ENCODE assay signal across 19 mouse cellular contexts in the genomic region with DNA sequence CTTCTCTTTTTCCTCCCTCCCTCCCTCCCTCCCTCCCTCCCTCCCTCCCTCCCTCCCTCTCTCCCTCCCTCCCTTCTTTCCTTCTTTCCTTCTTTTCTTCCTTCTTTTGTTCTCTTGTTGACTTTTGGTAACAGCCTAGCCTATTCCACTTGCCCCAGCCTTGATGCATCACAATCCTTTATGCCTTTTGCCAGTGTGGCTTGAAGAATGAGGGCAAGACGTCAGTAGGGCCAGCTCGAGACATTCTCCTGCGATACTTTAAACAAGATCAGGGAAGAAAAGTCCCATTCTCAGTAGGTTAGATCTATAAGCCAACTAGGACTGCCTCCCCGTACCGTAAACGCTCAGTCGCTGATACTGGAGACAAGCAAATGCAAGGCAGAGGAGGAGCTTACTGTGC. TPM values are rescaled to one million over a fixed set of nuclear protein-coding genes. Genes with fewer than 3 reads are reported as not detected.
DNase-seq lines count a peak whose midpoint lies in the region; ATAC-seq lines count a peak whose summit lies in the region.
"Had no signal": no experiment of that assay in that cellular context is flagged by ENCODE, and none has a peak within 500 bp of the region (broad histone marks: within the 10 kb centered on the region; RNA-seq: fewer than 3 reads in every experiment).

No protein-coding gene starts in this region.

- no peaks in the 10 kb centered on the region for H3K36me3 ChIP-seq in midbrain, embryonic 11.5 days (ENCODE audit: control insufficient read depth, insufficient read depth, low read length)
- H3K36me3 ChIP-seq in midbrain, embryonic 15.5 days (replicated peaks) = no peaks in the 10 kb centered on the region
- H3K36me3 ChIP-seq: G1E had no signal

- no peak for ATAC-seq in midbrain, embryonic 11.5 days (ENCODE audit: low FRiP score)
- ATAC-seq in midbrain, embryonic 15.5 days (replicated peaks) = no peak
- ATAC-seq: activated CD4-positive, CD25-positive, alpha-beta regulatory T cell, adult 4 months; CD4-positive, CD25-positive, alpha-beta regulatory T cell, adult 4 months; Patski had no signal

- H3K9me3 ChIP-seq in midbrain, embryonic 11.5 days (ENCODE audit: control insufficient read depth, low read length) = no peaks in the 10 kb centered on the region
- H3K9me3 ChIP-seq in midbrain, embryonic 15.5 days = no peaks in the 10 kb centered on the region
- H3K9me3 ChIP-seq: G1E had no signal

- no peaks in the 10 kb centered on the region for H3K27me3 ChIP-seq in midbrain, embryonic 11.5 days (ENCODE audit: control insufficient read depth, insufficient read depth, low read length)
- no peaks in the 10 kb centered on the region for H3K27me3 ChIP-seq in midbrain, embryonic 15.5 days (replicated peaks)
- H3K27me3 ChIP-seq: CH12.LX had no signal

- H3K4me1 ChIP-seq in midbrain, embryonic 11.5 days (ENCODE audit: control insufficient read depth, insufficient read depth, low read length) = no peaks in the 10 kb centered on the region
- no peaks in the 10 kb centered on the region for H3K4me1 ChIP-seq in midbrain, embryonic 15.5 days

- H3K4me3 ChIP-seq in midbrain, embryonic 11.5 days (ENCODE audit: low read depth, low read length) = no peak overlapping the region
- no peak overlapping the region for H3K4me3 ChIP-seq in midbrain, embryonic 15.5 days

- DNase-seq in heart, adult 11 months = peak; percentile 68
- DNase-seq in heart, postnatal 4 days = no peak
- DNase-seq in midbrain, embryonic 11.5 days (ENCODE audit: low spot score, missing footprints) = peak; percentile 56
- DNase-seq: adrenal gland, adult 2 months; adrenal gland, adult 8-10 months; adrenal gland, postnatal 10 days; adrenal gland, postnatal 14 days; adrenal gland, postnatal 25 days; adrenal gland, postnatal 36 days; B cell, adult 2 months; cerebellum, adult 11 months; cerebellum, adult 11-12 months; cerebellum, adult 18-20 months had no signal

- H3K4me2 ChIP-seq in midbrain, embryonic 11.5 days = no peak overlapping the region
- no peak overlapping the region for H3K4me2 ChIP-seq in midbrain, embryonic 15.5 days

- H3K27ac ChIP-seq in midbrain, embryonic 11.5 days (ENCODE audit: low read depth, low read length) = no peak overlapping the region
- H3K27ac ChIP-seq in midbrain, embryonic 15.5 days = no peak overlapping the region

- 87% methylated on average over 7 of the region's 7 CpGs for WGBS in midbrain, embryonic 11.5 days
- 84% methylated on average over 7 of the region's 7 CpGs for whole genome bisulfite sequencing in midbrain, embryonic 15.5 days

- no peak overlapping the region for H3K9ac ChIP-seq in midbrain, embryonic 11.5 days (ENCODE audit: low read length)
- no peak overlapping the region for H3K9ac ChIP-seq in midbrain, embryonic 15.5 days

RNA-seq across cellular contexts. Expression of gene Atp5g3, which starts 29.3 kb away (rescaled TPM):
- 1,000 to 10,000 TPM; 3,070 to 3,248 TPM for total RNA-seq in heart, postnatal 4 days (2021)
- polyA plus RNA-seq in midbrain, embryonic 11.5 days (2014; fragmentation: Nextera tagmentation; extraction: Ambion mirVana) = 831 and 886 TPM in 2 replicates
- polyA plus RNA-seq in midbrain, embryonic 15.5 days (2015; fragmentation: Nextera tagmentation; extraction: Ambion mirVana) = 968 and 1,008 TPM in 2 replicates

RNA-seq across cellular contexts. Expression of gene Atf2, which starts 48.0 kb away (rescaled TPM):
- total RNA-seq in heart, postnatal 4 days (2021) = 10 to 100 TPM; 38.1 to 38.2 TPM
- polyA plus RNA-seq in midbrain, embryonic 11.5 days (2014; fragmentation: Nextera tagmentation; extraction: Ambion mirVana) = 83.3 and 106 TPM in 2 replicates
- 115 and 119 TPM in 2 replicates for polyA plus RNA-seq in midbrain, embryonic 15.5 days (2015; fragmentation: Nextera tagmentation; extraction: Ambion mirVana)
